Mouse (Mus musculus) limb, embryonic 15.5 days (tissue): ENCODE measurements at regions not wholly inside any gene's neighbourhood (a gene's known extent, or its start where the extent isn't known, plus 50 kb on each side); places are given as distances from the start of the nearest gene placed in this dataset.
"Not testable (repeated sequence)": the region's sequence is repeated elsewhere in the genome, so short reads cannot be mapped to it uniquely, and the experiment has no call there.

ENCODE experiments used
- ATAC-seq: fragments of 200-750 bp; cut with Nextera tagmentation; 2 replicates; pipeline ENCODE4 v1.8.0; 2017; ENCODE audit warnings: low read depth, moderate TSS enrichment; ENCODE audit not compliant: insufficient number of reproducible peaks, low FRiP score, low TSS enrichment
- H3K27ac ChIP-seq: fragments of 300-500 bp; sonication (generic); 2 replicates; pipeline ENCODE4 v1.5.1; 2015; ENCODE audit warnings: moderate library complexity, mild to moderate bottlenecking, inconsistent platforms
- H3K27me3 ChIP-seq: fragments of 300-500 bp; sonication (generic); 2 replicates; pipeline ENCODE4 v1.6.1; 2015; ENCODE audit warnings: inconsistent platforms
- H3K36me3 ChIP-seq: fragments of 300-500 bp; sonication (generic); 2 replicates; pipeline ENCODE4 v1.6.1; 2015; ENCODE audit warnings: inconsistent platforms
- H3K4me1 ChIP-seq: fragments of 300-500 bp; sonication (generic); 2 replicates; pipeline ENCODE4 v1.6.1; 2015; ENCODE audit warnings: inconsistent platforms
- H3K4me2 ChIP-seq: fragments of 300-500 bp; sonication (generic); 2 replicates; pipeline ENCODE4 v1.6.1; 2015; ENCODE audit warnings: mild to moderate bottlenecking, inconsistent platforms
- H3K4me3 ChIP-seq: fragments of 300-500 bp; sonication (generic); 2 replicates; pipeline ENCODE4 v1.5.1; 2015; ENCODE audit warnings: mild to moderate bottlenecking, inconsistent platforms
- H3K9ac ChIP-seq: fragments of 300-500 bp; sonication (generic); 2 replicates; pipeline ENCODE4 v1.6.1; 2015; ENCODE audit warnings: inconsistent platforms
- H3K9me3 ChIP-seq: fragments of 300-500 bp; sonication (generic); 2 replicates; pipeline ENCODE4 v1.6.1; 2016; ENCODE audit warnings: inconsistent platforms
- WGBS: fragments of 180-500 bp; shearing (Covaris S2); methylation state at CpG from one replicate; pipeline ENCODE4 v1.1.7; 2015; 5-methylcytosine and 5-hydroxymethylcytosine counted together

- H3K4me3 ChIP-seq, H3K4me2 ChIP-seq, H3K4me1 ChIP-seq, ATAC-seq, H3K27me3 ChIP-seq, H3K36me3 ChIP-seq, H3K27ac ChIP-seq, H3K9me3 ChIP-seq, H3K9ac ChIP-seq: not testable (repeated sequence)
- 69% methylated on average over 2 of the region's 3 CpGs for WGBS
These were observed 352.3 kb upstream of the Tmco5 start for GRCm38 (mm10) chr2:116526203-116526602.

GRCm38 (mm10) chr2:116536453-116536852 is 342.0 kb upstream of the Tmco5 start:
- no peak for ATAC-seq
- Histone ChIP-seq H3K27me3 (no peaks in the 10 kb centered on the region), H3K27ac (no peak overlapping the region), H3K4me2 (no peak overlapping the region), H3K36me3 (no peaks in the 10 kb centered on the region), H3K4me3 (no peak overlapping the region), H3K4me1 (no peaks in the 10 kb centered on the region), H3K9ac (no peak overlapping the region), H3K9me3 (peaks cover 19% of the 10 kb centered on the region)
- 72% methylated on average over 1 of the region's 1 CpGs for WGBS

- Histone ChIP-seq H3K27ac (no peak overlapping the region), H3K9ac (no peak overlapping the region), H3K4me3 (no peak overlapping the region), H3K36me3 (no peaks in the 10 kb centered on the region), H3K4me1 (no peaks in the 10 kb centered on the region), H3K27me3 (no peaks in the 10 kb centered on the region), H3K9me3 (no peaks in the 10 kb centered on the region), H3K4me2 (no peak overlapping the region)
- no peak for ATAC-seq
These were observed 319.1 kb upstream of the Tmco5 start for GRCm38 (mm10) chr2:116559350-116559749.

GRCm38 (mm10) chr2:116583989-116584388 is 294.5 kb upstream of the Tmco5 start:
- Histone ChIP-seq H3K4me2 (no peak overlapping the region), H3K4me3 (no peak overlapping the region), H3K36me3 (no peaks in the 10 kb centered on the region), H3K9me3 (no peaks in the 10 kb centered on the region), H3K27ac (no peak overlapping the region), H3K27me3 (no peaks in the 10 kb centered on the region), H3K9ac (no peak overlapping the region), H3K4me1 (no peaks in the 10 kb centered on the region)
- WGBS = 18% methylated on average over 2 of the region's 2 CpGs
- ATAC-seq = no peak

- Histone ChIP-seq H3K27me3 (no peaks in the 10 kb centered on the region), H3K4me3 (no peak overlapping the region), H3K9me3 (no peaks in the 10 kb centered on the region), H3K9ac (no peak overlapping the region), H3K27ac (no peak overlapping the region), H3K4me1 (no peaks in the 10 kb centered on the region), H3K4me2 (no peak overlapping the region), H3K36me3 (no peaks in the 10 kb centered on the region)
- ATAC-seq = no peak
- WGBS = 68% methylated on average over 11 of the region's 11 CpGs
These were observed 292.1 kb upstream of the Tmco5 start for GRCm38 (mm10) chr2:116586203-116586959.

- Histone ChIP-seq H3K9ac (no peak overlapping the region), H3K27ac (no peak overlapping the region), H3K36me3 (no peaks in the 10 kb centered on the region), H3K9me3 (no peaks in the 10 kb centered on the region), H3K27me3 (no peaks in the 10 kb centered on the region), H3K4me2 (no peak overlapping the region), H3K4me3 (no peak overlapping the region), H3K4me1 (no peaks in the 10 kb centered on the region)
- ATAC-seq = no peak
- 79% methylated on average over 5 of the region's 5 CpGs for WGBS
These were observed 272.6 kb upstream of the Tmco5 start for GRCm38 (mm10) chr2:116605869-116606268.

GRCm38 (mm10) chr2:116639935-116640334 is 238.6 kb upstream of the Tmco5 start:
- H3K9me3 ChIP-seq = no peaks in the 10 kb centered on the region
- H3K9ac ChIP-seq = no peak overlapping the region
- no peak overlapping the region for H3K27ac ChIP-seq
- ATAC-seq = no peak
- H3K4me3 ChIP-seq = no peak overlapping the region
- no peaks in the 10 kb centered on the region for H3K36me3 ChIP-seq
- H3K27me3 ChIP-seq = no peaks in the 10 kb centered on the region
- 23% methylated on average over 5 of the region's 5 CpGs for WGBS
- H3K4me1 ChIP-seq = no peaks in the 10 kb centered on the region
- no peak overlapping the region for H3K4me2 ChIP-seq

- Histone ChIP-seq H3K4me1 (no peaks in the 10 kb centered on the region), H3K9me3 (no peaks in the 10 kb centered on the region), H3K27ac (no peak overlapping the region), H3K27me3 (no peaks in the 10 kb centered on the region), H3K9ac (no peak overlapping the region), H3K36me3 (no peaks in the 10 kb centered on the region), H3K4me2 (no peak overlapping the region), H3K4me3 (no peak overlapping the region)
- WGBS = 77% methylated on average over 6 of the region's 6 CpGs
- no peak for ATAC-seq
These were observed 226.4 kb upstream of the Tmco5 start for GRCm38 (mm10) chr2:116652106-116652505.

- H3K9ac ChIP-seq = no peak overlapping the region
- WGBS = 81% methylated on average over 4 of the region's 4 CpGs
- no peak overlapping the region for H3K27ac ChIP-seq
- no peaks in the 10 kb centered on the region for H3K36me3 ChIP-seq
- H3K27me3 ChIP-seq = no peaks in the 10 kb centered on the region
- H3K9me3 ChIP-seq = no peaks in the 10 kb centered on the region
- H3K4me3 ChIP-seq = no peak overlapping the region
- no peak overlapping the region for H3K4me2 ChIP-seq
- no peaks in the 10 kb centered on the region for H3K4me1 ChIP-seq
- ATAC-seq = no peak
These were observed 192.7 kb upstream of the Tmco5 start for GRCm38 (mm10) chr2:116685756-116686155.

GRCm38 (mm10) chr2:116697542-116697941 is 180.9 kb upstream of the Tmco5 start:
- no peaks in the 10 kb centered on the region for H3K9me3 ChIP-seq
- no peak overlapping the region for H3K27ac ChIP-seq
- 43% methylated on average over 5 of the region's 5 CpGs for WGBS
- no peak overlapping the region for H3K9ac ChIP-seq
- ATAC-seq = no peak
- no peak overlapping the region for H3K4me3 ChIP-seq
- H3K27me3 ChIP-seq = no peaks in the 10 kb centered on the region
- H3K36me3 ChIP-seq = no peaks in the 10 kb centered on the region
- H3K4me1 ChIP-seq = 0 out of 2 replicates have a peak, but pooled peaks cover 3% of the 10 kb centered on the region
- H3K4me2 ChIP-seq = no peak overlapping the region

GRCm38 (mm10) chr2:116704705-116705104 is 173.8 kb upstream of the Tmco5 start:
- ATAC-seq = no peak
- H3K9me3 ChIP-seq = no peaks in the 10 kb centered on the region
- H3K36me3 ChIP-seq = no peaks in the 10 kb centered on the region
- H3K4me2 ChIP-seq = no peak overlapping the region
- no peak overlapping the region for H3K4me3 ChIP-seq
- H3K9ac ChIP-seq = no peak overlapping the region
- H3K4me1 ChIP-seq = no peaks in the 10 kb centered on the region
- no peak overlapping the region for H3K27ac ChIP-seq
- H3K27me3 ChIP-seq = no peaks in the 10 kb centered on the region

- H3K27ac ChIP-seq = no peak overlapping the region
- no peaks in the 10 kb centered on the region for H3K27me3 ChIP-seq
- H3K4me2 ChIP-seq = no peak overlapping the region
- H3K4me1 ChIP-seq = no peaks in the 10 kb centered on the region
- WGBS = 59% methylated on average over 4 of the region's 4 CpGs
- H3K4me3 ChIP-seq = no peak overlapping the region
- no peak for ATAC-seq
- no peaks in the 10 kb centered on the region for H3K9me3 ChIP-seq
- H3K36me3 ChIP-seq = no peaks in the 10 kb centered on the region
- H3K9ac ChIP-seq = no peak overlapping the region
These were observed 168.9 kb upstream of the Tmco5 start for GRCm38 (mm10) chr2:116709608-116710007.
